Mouse (Mus musculus) heart, adult 2 months (tissue): ENCODE data around the gene Olfr656.

Experiments used
- CTCF ChIP-seq: fragments of 200-600 bp; IDR thresholded peaks from 2 replicates; pipeline ENCODE4 v1.8.1; 2022; ENCODE audit warnings: antibody characterized with exemption, mild to moderate bottlenecking, moderate library complexity
- EP300 ChIP-seq: fragments of 200-500 bp; IDR thresholded peaks from 2 replicates; pipeline ENCODE4 v1.6.1; 2011; ENCODE audit warnings: low read depth, low read length, control low read depth; ENCODE audit not compliant: insufficient read depth
- POLR2A ChIP-seq: fragments of 200-500 bp; IDR thresholded peaks from 2 replicates; pipeline ENCODE4 v1.6.1; 2011; ENCODE audit warnings: mild to moderate bottlenecking, low read depth, low read length, control low read depth; ENCODE audit not compliant: insufficient read depth

GRCm38 (mm10) chr7:104666453-104666852 lies 52.7 kb downstream of the Olfr656 start, which contains the start of gene Olfr659:
- no peak for TF ChIP-seq POLR2A
- no peak for TF ChIP-seq CTCF
- no peak for TF ChIP-seq EP300
